23 mouse cellular contexts compared by ENCODE assay signal in the genomic region with DNA sequence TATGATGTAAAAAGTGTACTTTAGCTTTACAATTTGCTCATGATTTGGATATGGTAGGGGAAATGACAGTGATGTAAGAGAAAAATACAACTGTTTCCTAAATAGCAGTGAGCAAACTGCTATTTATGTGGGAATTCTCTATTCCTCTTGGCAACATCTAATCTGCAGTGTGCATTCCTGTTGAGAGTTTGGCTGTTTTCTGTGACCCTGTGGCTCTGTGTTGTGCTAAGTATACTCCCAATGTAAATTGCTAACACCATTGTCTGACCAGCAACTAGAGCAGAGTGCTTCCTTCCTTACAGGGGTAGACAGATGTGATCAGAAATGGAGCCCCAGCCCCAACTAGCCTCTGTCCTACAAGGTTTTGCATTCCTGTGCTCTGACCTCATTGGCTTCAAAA.
DNase-seq lines count a peak whose midpoint lies in the region; ATAC-seq and TF ChIP-seq lines count a peak whose summit lies in the region.
"Had no signal": no experiment of that assay in that cellular context is flagged by ENCODE, and none has a peak within 500 bp of the region (broad histone marks: within the 10 kb centered on the region; RNA-seq: fewer than 3 reads in every experiment).

No protein-coding gene starts in this region.

- H3K36me3 ChIP-seq in heart, postnatal 0 days (replicated peaks; ENCODE audit: control insufficient read depth, insufficient read depth, low read length) = peaks cover 20% of the 10 kb centered on the region
- H3K36me3 ChIP-seq in heart, adult 2 months (ENCODE audit: control insufficient read depth, insufficient read depth, low read length) = peaks cover 4% of the 10 kb centered on the region

- no peak for TF ChIP-seq CTCF in heart, postnatal 0 days (IDR thresholded peaks at IDR 0.05; ENCODE audit: low read depth)
- no peak for TF ChIP-seq CTCF in heart, adult 2 months (IDR thresholded peaks at IDR 0.05)

- no peak overlapping the region for H3K27ac ChIP-seq in heart, postnatal 0 days (ENCODE audit: low read depth)
- H3K27ac ChIP-seq in heart, adult 2 months = no peak overlapping the region
- H3K27ac ChIP-seq: embryonic facial prominence, embryonic 12.5 days; forebrain, embryonic 15.5 days; heart, embryonic 10.5 days; hindbrain, embryonic 13.5 days had no signal

- DNase-seq in cerebellum, adult 9-10 months = peak; percentile 47
- DNase-seq in cerebellum, adult 11-12 months = no peak
- peak; percentile 30 for DNase-seq in heart, postnatal 0 days (ENCODE audit: low spot score)
- no peak for DNase-seq in heart, adult 2 months
- DNase-seq in 3T3-L1 (ENCODE audit: low read depth, low spot score) = peak; percentile 32
- DNase-seq in ZHBTc4 (ENCODE audit: low read depth, low spot score) = peak; percentile 5
- DNase-seq in kidney, postnatal 10 days = no peak
- DNase-seq in right cerebral cortex, postnatal 4 days = no peak
- DNase-seq: adrenal gland, adult 2 months; adrenal gland, postnatal 25 days; cerebellum, adult 11 months; cerebellum, adult 9-11 months; gastrocnemius, postnatal 36 days; heart, adult 11 months; heart, postnatal 14 days; kidney, adult 11 months; kidney, adult 9 months had no signal

- no peaks in the 10 kb centered on the region for H3K79me2 ChIP-seq in heart, adult 2 months (replicated peaks; ENCODE audit: control insufficient read depth, insufficient read depth, low read length)

- peak; percentile 30 for ATAC-seq in heart, postnatal 0 days (ENCODE audit: insufficient read depth, low read depth)
- ATAC-seq: activated CD4-positive, CD25-positive, alpha-beta regulatory T cell, adult 4 months; forebrain, embryonic 15.5 days had no signal

- H3K9me3 ChIP-seq in heart, postnatal 0 days (replicated peaks; ENCODE audit: control insufficient read depth, low read length) = no peaks in the 10 kb centered on the region
- H3K9me3 ChIP-seq: embryonic facial prominence, embryonic 12.5 days; forebrain, embryonic 15.5 days; heart, embryonic 10.5 days; hindbrain, embryonic 13.5 days had no signal

- no peak overlapping the region for H3K4me3 ChIP-seq in heart, postnatal 0 days (ENCODE audit: low read depth, low read length)
- no peak overlapping the region for H3K4me3 ChIP-seq in heart, adult 2 months
- H3K4me3 ChIP-seq: embryonic facial prominence, embryonic 12.5 days; forebrain, embryonic 15.5 days; heart, embryonic 10.5 days; hindbrain, embryonic 13.5 days had no signal

- H3K9ac ChIP-seq in heart, postnatal 0 days (replicated peaks; ENCODE audit: low read depth, low read length) = no peak overlapping the region
- no peak overlapping the region for H3K9ac ChIP-seq in heart, adult 2 months (ENCODE audit: low read depth, low read length)
- H3K9ac ChIP-seq: embryonic facial prominence, embryonic 12.5 days; forebrain, embryonic 15.5 days; hindbrain, embryonic 13.5 days had no signal

- no peaks in the 10 kb centered on the region for H3K4me1 ChIP-seq in heart, postnatal 0 days (ENCODE audit: control insufficient read depth, insufficient read depth)
- H3K4me1 ChIP-seq in heart, adult 2 months (ENCODE audit: control insufficient read depth, insufficient read depth, low read length) = no peaks in the 10 kb centered on the region
- H3K4me1 ChIP-seq: embryonic facial prominence, embryonic 12.5 days; forebrain, embryonic 15.5 days; heart, embryonic 10.5 days; hindbrain, embryonic 13.5 days had no signal

- no peak for TF ChIP-seq POLR2A in heart, adult 2 months (IDR thresholded peaks at IDR 0.05; ENCODE audit: insufficient read depth, low read depth, low read length)

- no peak for TF ChIP-seq EP300 in heart, postnatal 0 days (IDR thresholded peaks at IDR 0.05; ENCODE audit: low read depth)
- no peak for TF ChIP-seq EP300 in heart, adult 2 months (IDR thresholded peaks at IDR 0.05; ENCODE audit: insufficient read depth, low read depth, low read length)

- H3K27me3 ChIP-seq in heart, postnatal 0 days (ENCODE audit: control insufficient read depth, insufficient read depth, low read length) = no peaks in the 10 kb centered on the region
- H3K27me3 ChIP-seq in heart, adult 2 months (ENCODE audit: control insufficient read depth, insufficient read depth, low read length) = no peaks in the 10 kb centered on the region
- H3K27me3 ChIP-seq: CH12.LX; embryonic facial prominence, embryonic 12.5 days; forebrain, embryonic 15.5 days; hindbrain, embryonic 13.5 days had no signal

- intact Hi-C loops in heart, adult 2 months (cut with DNase I) = no loop called here

- no peak overlapping the region for H3K4me2 ChIP-seq in heart, postnatal 0 days (ENCODE audit: low read depth, low read length)
- H3K4me2 ChIP-seq: embryonic facial prominence, embryonic 12.5 days; forebrain, embryonic 15.5 days; hindbrain, embryonic 13.5 days had no signal

Comparison
In these comparisons a context has a peak if more than half of its experiments do, and no peak if none do; other contexts are left out.
1. DNase-seq: peak in cerebellum, adult 9-10 months (single experiment), heart, postnatal 0 days (single experiment), 3T3-L1 (single experiment) and ZHBTc4 (single experiment); none in cerebellum, adult 11-12 months (single experiment), heart, adult 2 months (0 of 2), kidney, postnatal 10 days (single experiment) and right cerebral cortex, postnatal 4 days (single experiment).